Mouse (Mus musculus): ENCODE results near the gene Sdhd. TPM values are rescaled to one million over a fixed set of nuclear protein-coding genes. Genes with fewer than 3 reads are reported as not detected.

The Sdhd gene
- polyA plus RNA-seq, 1 experiment from 2014 or later: 257 TPM

DNA sequence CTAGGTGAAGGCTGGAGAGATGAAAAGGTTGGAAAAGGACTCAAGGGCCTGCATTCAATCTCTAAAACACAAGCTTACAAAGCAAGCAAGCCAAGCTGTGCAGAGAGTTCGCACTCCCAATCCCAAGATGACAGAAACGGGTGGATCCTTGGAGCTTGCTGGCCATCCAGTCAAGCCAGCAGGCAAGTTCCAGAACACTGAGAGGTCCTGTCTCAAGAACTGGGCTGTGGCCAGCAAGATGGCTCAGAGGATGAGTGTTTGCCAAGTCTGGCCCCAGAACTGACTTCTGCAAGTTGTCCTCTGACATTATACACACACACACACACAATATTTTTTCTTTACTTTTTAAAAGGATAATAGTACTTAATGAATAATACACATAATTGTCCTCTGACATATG, 35.7 kb downstream of the Sdhd start:
- Histone ChIP-seq H3K4me2 (ENCODE audit: low read depth, low read length, severe bottlenecking) (no peak overlapping the region), H3K9ac (ENCODE audit: low read length) (no peak overlapping the region), H3K4me1 (replicated peaks; ENCODE audit: control insufficient read depth, insufficient read depth, low read length) (no peaks in the 10 kb centered on the region), H3K27me3 (ENCODE audit: control insufficient read depth, insufficient read depth, low read length) (no peaks in the 10 kb centered on the region), H3K9me3 (ENCODE audit: control insufficient read depth, low read length) (no peaks in the 10 kb centered on the region), H3K36me3 (ENCODE audit: control insufficient read depth, insufficient read depth, low read length) (no peaks in the 10 kb centered on the region), H3K4me3 (ENCODE audit: low read depth, low read length) (no peak overlapping the region), H3K27ac (ENCODE audit: low read depth, low read length) (no peak overlapping the region)
- 85% methylated on average over 2 of the region's 2 CpGs for WGBS
- no peak for DNase-seq (ENCODE audit: low spot score)
- no peak for ATAC-seq (replicated peaks; ENCODE audit: low FRiP score)

DNA sequence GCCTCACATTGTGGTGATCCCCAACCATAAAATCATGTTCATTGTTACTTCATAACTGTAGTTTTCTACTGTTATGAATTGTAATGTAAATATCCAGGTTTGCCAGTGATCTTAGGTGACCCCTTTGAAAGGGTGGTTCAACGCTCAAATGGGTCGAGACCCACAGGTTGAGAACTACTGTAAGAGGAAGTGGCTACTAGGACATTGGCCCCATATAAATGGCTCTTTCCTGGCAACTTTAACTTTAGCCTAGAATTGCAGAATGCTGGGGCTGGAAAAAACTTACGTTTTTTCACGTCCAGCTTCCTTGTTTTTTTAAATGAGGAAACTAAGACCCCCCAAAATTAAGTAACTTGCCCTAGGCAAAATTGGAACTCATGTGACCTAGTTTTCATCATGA, 36.2 kb downstream of the Sdhd start:
- DNase-seq (ENCODE audit: low spot score) (no peak), ATAC-seq (replicated peaks; ENCODE audit: low FRiP score) (no peak)
- H3K4me1 ChIP-seq (replicated peaks; ENCODE audit: control insufficient read depth, insufficient read depth, low read length): no peaks in the 10 kb centered on the region
- H3K4me2 ChIP-seq (ENCODE audit: low read depth, low read length, severe bottlenecking): no peak overlapping the region
- no peaks in the 10 kb centered on the region for H3K36me3 ChIP-seq (ENCODE audit: control insufficient read depth, insufficient read depth, low read length)
- no peaks in the 10 kb centered on the region for H3K9me3 ChIP-seq (ENCODE audit: control insufficient read depth, low read length)
- 90% methylated on average over 4 of the region's 4 CpGs for WGBS
- no peak overlapping the region for H3K9ac ChIP-seq (ENCODE audit: low read length)
- H3K27me3 ChIP-seq (ENCODE audit: control insufficient read depth, insufficient read depth, low read length): no peaks in the 10 kb centered on the region
- H3K27ac ChIP-seq (ENCODE audit: low read depth, low read length): no peak overlapping the region
- H3K4me3 ChIP-seq (ENCODE audit: low read depth, low read length): no peak overlapping the region

DNA sequence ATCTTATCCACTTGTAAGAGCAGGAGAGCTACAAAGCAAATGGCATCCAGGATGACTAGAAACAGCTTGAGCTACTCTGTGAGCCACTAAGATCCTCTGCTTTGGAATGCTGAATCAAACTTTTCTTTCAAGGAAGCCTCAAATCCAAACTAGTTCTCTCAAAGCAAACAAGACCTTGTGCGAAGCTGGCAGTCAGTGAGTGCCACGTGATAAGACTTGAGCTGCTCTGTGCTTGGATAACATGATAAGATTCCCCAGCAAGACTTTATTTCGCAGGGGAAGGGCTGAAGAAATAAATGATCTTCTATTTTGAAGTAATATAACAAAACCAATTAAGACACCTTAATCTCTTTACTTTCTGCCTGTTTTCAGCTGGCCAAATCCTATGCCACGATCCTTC, 37.7 kb downstream of the Sdhd start:
- Histone ChIP-seq H3K4me2 (ENCODE audit: low read depth, low read length, severe bottlenecking) (no peak overlapping the region), H3K36me3 (ENCODE audit: control insufficient read depth, insufficient read depth, low read length) (no peaks in the 10 kb centered on the region), H3K4me1 (replicated peaks; ENCODE audit: control insufficient read depth, insufficient read depth, low read length) (no peaks in the 10 kb centered on the region), H3K27me3 (ENCODE audit: control insufficient read depth, insufficient read depth, low read length) (no peaks in the 10 kb centered on the region), H3K9me3 (ENCODE audit: control insufficient read depth, low read length) (no peaks in the 10 kb centered on the region), H3K27ac (ENCODE audit: low read depth, low read length) (no peak overlapping the region), H3K4me3 (ENCODE audit: low read depth, low read length) (no peak overlapping the region), H3K9ac (ENCODE audit: low read length) (no peak overlapping the region)
- 83% methylated on average over 4 of the region's 4 CpGs for WGBS
- ATAC-seq (replicated peaks; ENCODE audit: low FRiP score): no peak
- no peak for DNase-seq (ENCODE audit: low spot score)

DNA sequence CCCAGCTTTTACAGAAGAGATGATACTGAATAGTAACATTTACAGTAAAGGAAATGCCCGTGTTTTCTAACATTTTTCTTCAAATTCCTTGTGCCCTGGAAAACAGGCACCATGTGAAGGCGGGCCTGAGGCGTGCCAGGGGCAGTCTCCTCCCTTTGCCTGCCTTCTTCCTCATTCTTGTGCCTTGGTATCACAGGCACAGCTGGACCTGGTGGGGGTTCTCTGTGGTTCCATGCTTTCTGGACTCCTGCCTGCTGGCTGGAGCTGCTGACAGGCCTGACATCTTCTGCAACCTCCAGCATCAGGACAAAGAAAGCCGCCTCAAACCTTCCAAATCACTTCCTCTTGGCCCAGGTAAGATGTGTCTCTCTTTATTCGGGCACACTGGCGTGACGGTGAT, 38.4 kb downstream of the Sdhd start:
- no peak for ATAC-seq (replicated peaks; ENCODE audit: low FRiP score)
- Histone ChIP-seq H3K4me3 (ENCODE audit: low read depth, low read length) (no peak overlapping the region), H3K36me3 (ENCODE audit: control insufficient read depth, insufficient read depth, low read length) (no peaks in the 10 kb centered on the region), H3K27ac (ENCODE audit: low read depth, low read length) (no peak overlapping the region), H3K9me3 (ENCODE audit: control insufficient read depth, low read length) (no peaks in the 10 kb centered on the region), H3K9ac (ENCODE audit: low read length) (no peak overlapping the region), H3K27me3 (ENCODE audit: control insufficient read depth, insufficient read depth, low read length) (no peaks in the 10 kb centered on the region), H3K4me1 (replicated peaks; ENCODE audit: control insufficient read depth, insufficient read depth, low read length) (no peaks in the 10 kb centered on the region), H3K4me2 (ENCODE audit: low read depth, low read length, severe bottlenecking) (no peak overlapping the region)
- WGBS: 80% methylated on average over 7 of the region's 7 CpGs
- DNase-seq (ENCODE audit: low spot score): no peak

DNA sequence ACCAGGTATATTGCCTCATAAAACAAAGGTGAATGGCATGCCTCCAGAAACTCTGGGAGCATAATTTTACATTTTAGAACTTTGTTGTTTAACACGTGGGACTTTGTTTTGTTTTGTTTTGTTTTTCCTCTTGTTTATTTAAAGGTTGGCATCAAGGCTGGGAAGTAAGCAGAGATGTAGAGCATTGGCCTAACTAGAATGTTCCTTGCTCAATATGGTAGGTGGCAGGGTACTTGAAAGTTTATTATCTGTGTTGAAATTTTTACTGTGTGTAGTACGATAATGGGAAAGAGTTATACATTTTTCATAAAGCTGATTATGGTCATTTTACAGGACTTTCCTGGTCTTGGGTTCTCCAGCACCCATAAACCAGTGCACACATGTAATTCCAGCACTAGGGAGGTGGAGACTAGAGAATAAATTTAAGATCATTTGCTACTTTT, 41.7 kb downstream of the Sdhd start:
- H3K4me2 ChIP-seq (ENCODE audit: low read depth, low read length, severe bottlenecking): no peak overlapping the region
- WGBS: 84% methylated on average over 2 of the region's 2 CpGs
- no peak overlapping the region for H3K4me3 ChIP-seq (ENCODE audit: low read depth, low read length)
- DNase-seq (ENCODE audit: low spot score) (no peak), ATAC-seq (replicated peaks; ENCODE audit: low FRiP score) (no peak)
- no peaks in the 10 kb centered on the region for H3K4me1 ChIP-seq (replicated peaks; ENCODE audit: control insufficient read depth, insufficient read depth, low read length)
- H3K36me3 ChIP-seq (ENCODE audit: control insufficient read depth, insufficient read depth, low read length): no peaks in the 10 kb centered on the region
- no peak overlapping the region for H3K27ac ChIP-seq (ENCODE audit: low read depth, low read length)
- no peaks in the 10 kb centered on the region for H3K9me3 ChIP-seq (ENCODE audit: control insufficient read depth, low read length)
- no peaks in the 10 kb centered on the region for H3K27me3 ChIP-seq (ENCODE audit: control insufficient read depth, insufficient read depth, low read length)
- H3K9ac ChIP-seq (ENCODE audit: low read length): no peak overlapping the region

DNA sequence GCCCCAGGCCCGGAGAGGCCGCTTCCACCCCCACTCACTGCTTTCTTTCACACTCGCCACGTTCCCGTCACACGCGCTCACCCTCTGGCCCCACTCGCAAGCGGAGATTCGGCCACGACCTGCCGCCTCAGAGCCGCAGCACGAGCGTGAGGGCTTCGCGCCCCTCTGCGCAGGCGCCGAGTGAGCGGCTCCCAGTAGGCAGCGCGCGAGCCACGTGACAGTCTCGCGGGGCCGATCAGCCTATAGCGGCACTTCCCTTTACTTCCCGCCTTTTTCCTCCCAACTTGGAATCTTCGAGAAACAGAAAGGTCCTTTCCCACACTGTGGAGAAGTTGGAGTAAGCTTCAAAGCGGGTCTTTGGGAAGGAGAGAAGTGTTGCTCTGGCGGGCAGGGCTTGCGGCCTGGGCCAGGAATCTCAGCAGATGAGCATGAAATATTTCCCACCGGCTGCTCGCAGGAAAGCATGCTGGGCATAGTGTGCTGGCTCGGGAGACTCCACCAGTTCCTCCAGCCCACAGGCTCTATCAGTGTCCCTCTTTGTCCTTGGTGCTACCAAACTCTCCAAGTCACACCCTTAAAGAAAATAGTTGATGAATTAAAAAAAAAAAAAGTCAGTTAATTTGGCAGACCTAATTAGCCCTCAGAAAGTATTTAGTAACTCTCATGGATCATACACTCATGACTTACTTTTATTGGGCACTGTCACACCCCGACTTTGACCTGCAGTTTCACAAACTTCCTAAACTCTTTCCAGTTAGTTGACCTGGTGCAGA, 42.3 kb downstream of the Sdhd start, which contains the start of gene Tex12:
Gene Tex12 (minus strand): TSS at position 181 of the 773 bp plus-strand sequence.
- Histone ChIP-seq H3K4me2 (ENCODE audit: low read depth, low read length, severe bottlenecking) (no peak within 1 kb of the TSS), H3K36me3 (ENCODE audit: control insufficient read depth, insufficient read depth, low read length) (no peaks in the 10 kb centered on the region), H3K4me3 (ENCODE audit: low read depth, low read length) (no peak within 1 kb of the TSS), H3K9ac (ENCODE audit: low read length) (no peak within 1 kb of the TSS), H3K27ac (ENCODE audit: low read depth, low read length) (no peak within 1 kb of the TSS), H3K4me1 (replicated peaks; ENCODE audit: control insufficient read depth, insufficient read depth, low read length) (no peaks in the 10 kb centered on the region), H3K9me3 (ENCODE audit: control insufficient read depth, low read length) (no peaks in the 10 kb centered on the region), H3K27me3 (ENCODE audit: control insufficient read depth, insufficient read depth, low read length) (no peaks in the 10 kb centered on the region)
- no peak for ATAC-seq (replicated peaks; ENCODE audit: low FRiP score)
- 88% methylated on average over 38 of the region's 38 CpGs for WGBS
- DNase-seq (ENCODE audit: low spot score): no peak

DNA sequence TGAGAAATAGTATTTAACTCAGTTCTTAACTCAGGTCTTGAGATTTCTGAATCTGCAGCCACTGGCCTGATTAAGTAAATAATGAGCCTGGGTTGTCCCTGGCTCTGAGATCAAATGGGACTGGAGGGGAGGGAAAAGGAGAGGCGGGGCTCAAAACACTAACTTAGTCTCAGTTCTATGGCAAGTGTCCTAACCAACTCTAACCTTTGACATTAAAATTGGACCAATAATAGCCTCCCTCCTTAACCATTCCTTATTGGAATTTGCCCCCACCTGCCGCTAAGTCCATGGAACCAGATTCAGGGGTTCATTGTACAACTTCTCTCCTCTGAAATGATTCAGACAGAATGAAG, 48.5 kb downstream of the Sdhd start, which contains the start of gene Bco2:
Gene Bco2 (minus strand): TSS at position 88 of the 353 bp plus-strand sequence.
- Histone ChIP-seq H3K27me3 (ENCODE audit: control insufficient read depth, insufficient read depth, low read length) (no peaks in the 10 kb centered on the region), H3K9ac (ENCODE audit: low read length) (peak within 1 kb of the TSS; percentile 37), H3K36me3 (ENCODE audit: control insufficient read depth, insufficient read depth, low read length) (no peaks in the 10 kb centered on the region), H3K4me1 (replicated peaks; ENCODE audit: control insufficient read depth, insufficient read depth, low read length) (peaks cover 6% of the 10 kb centered on the region; the same call in 1 of the 2 replicates), H3K27ac (ENCODE audit: low read depth, low read length) (peak within 1 kb of the TSS; percentile 83), H3K4me2 (ENCODE audit: low read depth, low read length, severe bottlenecking) (peak within 1 kb of the TSS; percentile 36), H3K4me3 (ENCODE audit: low read depth, low read length) (peak within 1 kb of the TSS; percentile 9; the same call in 1 of the 2 replicates), H3K9me3 (ENCODE audit: control insufficient read depth, low read length) (no peaks in the 10 kb centered on the region)
- no peak for DNase-seq (ENCODE audit: low spot score)
- peak; percentile 59 for ATAC-seq (replicated peaks; ENCODE audit: low FRiP score)
- 5% methylated on average over 2 of the region's 2 CpGs for WGBS

DNA sequence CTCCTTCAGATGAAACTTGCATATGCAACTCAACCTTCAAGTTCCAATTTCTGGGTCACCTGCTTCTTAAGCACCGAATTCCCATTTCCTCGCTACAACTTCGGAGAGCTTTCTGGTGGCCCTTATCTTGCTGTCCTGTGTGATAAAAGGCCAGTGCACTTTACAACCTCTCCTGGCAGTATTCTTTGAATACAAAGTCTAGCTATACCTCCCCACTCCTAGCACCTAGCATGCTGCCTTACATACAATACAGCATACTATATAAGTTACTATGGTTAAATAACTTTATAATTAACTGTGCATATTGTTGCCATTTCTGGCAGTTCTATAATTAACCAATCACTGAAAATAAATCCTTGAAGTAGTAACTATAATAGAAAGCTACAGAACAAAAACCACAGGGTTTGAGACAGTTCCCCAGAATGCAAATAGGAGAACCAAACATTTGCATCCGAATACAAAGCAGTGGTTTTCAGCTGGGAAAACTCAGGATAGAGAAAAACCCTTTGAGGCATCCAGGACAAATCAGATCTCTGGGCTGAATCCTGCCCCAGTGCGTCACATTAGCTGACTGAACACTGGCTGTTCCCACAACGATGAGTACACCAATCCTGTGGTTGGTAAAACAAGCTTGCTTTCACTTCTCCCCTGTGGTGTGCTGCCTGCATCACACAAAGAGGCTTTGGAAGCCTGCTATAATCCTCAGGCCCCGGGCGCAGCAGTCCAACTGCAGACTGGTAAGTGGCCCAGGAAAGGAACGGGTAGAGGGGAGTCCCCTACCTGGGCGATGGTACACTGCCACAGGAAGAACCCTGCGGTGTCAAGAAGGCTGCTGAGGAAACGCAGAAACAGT, 49.1 kb downstream of the Sdhd start, which contains the start of gene Il18:
Gene Il18 (plus strand): TSS at position 587 of the 853 bp plus-strand sequence.
- Histone ChIP-seq H3K4me3 (ENCODE audit: low read depth, low read length) (peak within 1 kb of the TSS; percentile 9; the same call in 1 of the 2 replicates), H3K27ac (ENCODE audit: low read depth, low read length) (peak within 1 kb of the TSS; percentile 83), H3K4me2 (ENCODE audit: low read depth, low read length, severe bottlenecking) (peak within 1 kb of the TSS; percentile 36), H3K9ac (ENCODE audit: low read length) (peak within 1 kb of the TSS; percentile 37), H3K9me3 (ENCODE audit: control insufficient read depth, low read length) (no peaks in the 10 kb centered on the region), H3K27me3 (ENCODE audit: control insufficient read depth, insufficient read depth, low read length) (no peaks in the 10 kb centered on the region), H3K36me3 (ENCODE audit: control insufficient read depth, insufficient read depth, low read length) (no peaks in the 10 kb centered on the region), H3K4me1 (replicated peaks; ENCODE audit: control insufficient read depth, insufficient read depth, low read length) (peaks cover 6% of the 10 kb centered on the region; the same call in 1 of the 2 replicates)
- 17% methylated on average over 12 of the region's 12 CpGs for WGBS
- DNase-seq (ENCODE audit: low spot score): peak; percentile 86
- ATAC-seq (replicated peaks; ENCODE audit: low FRiP score): peak; percentile 98
